Mouse (Mus musculus) lung, embryonic 16.5 days (tissue): ENCODE results near the gene Gsta3. TPM values are rescaled to one million over a fixed set of nuclear protein-coding genes. Genes with fewer than 3 reads are reported as not detected.
"Not testable (repeated sequence)": the region's sequence is repeated elsewhere in the genome, so short reads cannot be mapped to it uniquely, and the experiment has no call there.

ENCODE experiments used
- ATAC-seq: fragments of 200-750 bp; cut with Nextera tagmentation; 2 replicates; pipeline ENCODE4 v1.8.0; 2017; ENCODE audit warnings: low read depth, mild to moderate bottlenecking, moderate library complexity
- H3K27ac ChIP-seq: fragments of 300-500 bp; sonication (generic); 2 replicates; pipeline ENCODE4 v1.5.1; 2014; ENCODE audit warnings: mild to moderate bottlenecking, control low read depth, low read length
- H3K27me3 ChIP-seq: fragments of 300-500 bp; sonication (generic); 2 replicates; pipeline ENCODE4 v1.6.1; 2014; ENCODE audit warnings: low read depth, low read length, mixed read lengths; ENCODE audit not compliant: control insufficient read depth, insufficient read depth
- H3K36me3 ChIP-seq: fragments of 300-500 bp; sonication (generic); 2 replicates; pipeline ENCODE4 v1.6.1; 2014; ENCODE audit warnings: low read length; ENCODE audit not compliant: control insufficient read depth, insufficient read depth
- H3K4me1 ChIP-seq: fragments of 300-500 bp; sonication (generic); replicated peaks from 2 replicates; pipeline ENCODE4 v1.6.1; 2014; ENCODE audit warnings: low read length, mixed read lengths; ENCODE audit not compliant: control insufficient read depth, insufficient read depth
- H3K4me2 ChIP-seq: fragments of 300-500 bp; sonication (generic); 2 replicates; pipeline ENCODE4 v1.6.1; 2014; ENCODE audit warnings: low read depth, low read length, control low read depth
- H3K4me3 ChIP-seq: fragments of 300-500 bp; sonication (generic); 2 replicates; pipeline ENCODE4 v1.5.1; 2014; ENCODE audit warnings: mild to moderate bottlenecking, low read length, control low read depth
- H3K9ac ChIP-seq: fragments of 300-500 bp; sonication (generic); 2 replicates; pipeline ENCODE4 v1.6.1; 2014; ENCODE audit warnings: low read length, control low read depth
- H3K9me3 ChIP-seq: fragments of 300-500 bp; sonication (generic); 2 replicates; pipeline ENCODE4 v1.6.1; 2016; ENCODE audit warnings: low read length; ENCODE audit not compliant: control insufficient read depth
- WGBS: fragments of 180-500 bp; shearing (Covaris S2); extraction: QIAGEN DNeasy Blood & Tissue Kit; methylation state at CpG from one replicate; pipeline ENCODE4 v1.1.7; 2014; 5-methylcytosine and 5-hydroxymethylcytosine counted together
- polyA plus RNA-seq: library from polyadenylated mRNA; unstranded; fragments of >200 nt; fragmentation: Nextera tagmentation; extraction: Ambion mirVana; gene quantifications from 2 replicates; pipeline ENCODE4 v1.2.1, GENCODE M21; 2015

Gene Gsta3
- polyA plus RNA-seq, 1 experiment from 2014 or later = 2.5 TPM

DNA sequence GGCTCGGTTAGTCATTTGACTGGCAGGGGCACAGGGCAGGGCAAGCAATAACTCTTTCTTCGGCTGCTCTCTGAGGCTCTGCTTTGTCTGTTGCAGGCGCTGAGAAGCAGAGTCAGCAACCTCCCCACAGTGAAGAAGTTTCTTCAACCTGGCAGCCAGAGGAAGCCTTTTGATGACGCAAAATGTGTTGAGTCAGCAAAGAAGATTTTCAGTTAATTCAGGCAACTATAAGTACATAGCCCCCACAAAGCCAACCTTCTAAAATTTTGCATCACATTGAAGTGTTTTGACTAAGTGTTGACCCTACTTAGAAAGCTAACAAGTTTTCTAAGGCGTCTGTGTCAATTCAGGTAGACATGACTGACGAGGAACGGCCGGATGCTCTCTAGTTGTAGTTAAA lies 24.4 kb downstream of the Gsta3 start:
- H3K9me3 ChIP-seq = no peaks in the 10 kb centered on the region
- no peak for ATAC-seq
- no peak overlapping the region for H3K4me2 ChIP-seq
- H3K27ac ChIP-seq = no peak overlapping the region
- H3K4me3 ChIP-seq = no peak overlapping the region
- no peaks in the 10 kb centered on the region for H3K36me3 ChIP-seq
- H3K4me1 ChIP-seq = no peaks in the 10 kb centered on the region
- WGBS = 71% methylated on average over 8 of the region's 8 CpGs
- H3K27me3 ChIP-seq = no peaks in the 10 kb centered on the region
- H3K9ac ChIP-seq = no peak overlapping the region

DNA sequence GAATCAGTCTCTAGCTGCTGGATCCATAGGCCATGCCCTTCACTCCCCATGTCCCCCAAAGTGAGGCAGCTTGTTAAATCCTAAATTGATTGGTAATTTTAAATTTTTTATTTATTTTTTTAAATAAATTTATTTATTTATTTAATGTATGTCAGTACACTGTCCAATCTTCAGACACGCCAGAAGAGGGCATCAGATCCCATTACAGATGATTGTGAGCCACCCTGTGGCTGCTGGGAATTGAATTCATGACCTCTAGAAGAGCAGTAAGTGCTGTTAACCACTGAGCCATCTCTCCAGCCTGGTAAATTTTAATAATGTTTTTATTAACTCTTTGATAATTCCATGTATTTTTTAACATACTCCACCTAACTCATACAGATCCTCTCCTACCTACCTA lies 26.4 kb downstream of the Gsta3 start:
- Histone ChIP-seq H3K9ac (no peak overlapping the region), H3K27me3 (no peaks in the 10 kb centered on the region), H3K36me3 (no peaks in the 10 kb centered on the region), H3K4me1 (no peaks in the 10 kb centered on the region; the same call in 1 of the 2 replicates), H3K4me3 (no peak overlapping the region), H3K9me3 (no peaks in the 10 kb centered on the region), H3K4me2 (no peak overlapping the region), H3K27ac (no peak overlapping the region)
- 58% methylated on average over 1 of the region's 1 CpGs for WGBS
- ATAC-seq = no peak

DNA sequence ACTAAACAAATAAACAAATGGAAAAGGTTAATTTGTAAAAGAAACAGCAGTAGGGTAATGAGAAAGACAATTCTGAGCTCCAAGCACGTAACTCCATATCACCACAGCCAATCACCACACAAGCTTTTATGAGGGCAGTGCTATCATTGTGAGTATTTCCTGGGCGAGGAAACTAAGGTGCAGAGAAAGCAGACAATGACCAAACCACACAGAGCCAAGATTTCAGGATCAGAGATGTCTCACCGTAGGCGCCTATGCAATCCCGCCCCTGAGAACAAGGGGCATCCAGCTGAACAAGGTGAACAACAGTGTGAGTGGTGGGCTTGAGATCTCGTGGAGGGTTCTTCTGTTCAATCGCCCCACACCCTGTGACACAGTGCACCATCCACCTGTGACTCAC lies 27.1 kb downstream of the Gsta3 start:
- not testable (repeated sequence) for H3K4me2 ChIP-seq, H3K36me3 ChIP-seq, H3K4me1 ChIP-seq, H3K9ac ChIP-seq, H3K4me3 ChIP-seq, ATAC-seq, H3K9me3 ChIP-seq, H3K27me3 ChIP-seq, H3K27ac ChIP-seq
- WGBS = 82% methylated on average over 6 of the region's 7 CpGs

DNA sequence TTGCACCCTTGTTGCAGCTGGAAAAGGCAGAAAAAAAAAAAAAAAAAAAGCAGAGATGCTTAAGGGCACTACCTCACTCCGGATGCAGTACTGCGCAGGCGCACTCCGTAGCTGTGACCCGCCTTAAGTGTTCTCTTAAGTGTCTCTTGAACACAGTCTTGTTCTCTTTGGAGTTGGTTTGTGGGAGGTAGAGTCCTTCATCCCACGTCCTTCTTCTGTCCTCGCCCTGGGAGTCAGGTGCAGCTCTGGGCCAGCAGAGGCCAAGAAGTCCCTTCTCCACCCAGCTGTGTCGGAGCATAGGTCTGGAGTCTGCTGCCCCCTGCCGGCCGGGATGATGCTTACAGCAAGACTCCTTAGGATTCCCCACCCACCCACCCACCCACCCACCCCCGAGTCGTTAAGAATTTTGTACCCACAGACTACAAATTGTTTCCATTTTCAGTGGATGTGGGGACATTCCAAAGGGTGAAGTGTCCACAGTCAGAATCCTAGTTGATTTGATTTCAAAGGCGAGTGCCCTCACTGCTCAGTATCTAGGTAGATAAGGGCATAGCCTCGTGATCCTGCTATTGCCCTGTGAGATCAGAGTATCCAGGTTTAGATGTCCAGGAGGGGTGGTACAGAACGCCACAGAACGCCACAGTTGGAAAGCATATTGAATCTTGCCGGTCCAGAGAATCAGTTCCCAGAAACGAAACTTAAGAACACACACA lies 31.1 kb downstream of the Gsta3 start:
- peak overlapping the region; percentile 48 for H3K4me3 ChIP-seq
- peak overlapping the region; percentile 50 for H3K9ac ChIP-seq
- 17% methylated on average over 18 of the region's 18 CpGs for WGBS
- ATAC-seq = peak; percentile 94
- H3K27me3 ChIP-seq = no peaks in the 10 kb centered on the region
- H3K4me1 ChIP-seq = no peaks in the 10 kb centered on the region; the same call in 1 of the 2 replicates
- peak overlapping the region; percentile 39 for H3K27ac ChIP-seq
- no peaks in the 10 kb centered on the region for H3K9me3 ChIP-seq
- H3K36me3 ChIP-seq = no peaks in the 10 kb centered on the region
- peak overlapping the region; percentile 71 for H3K4me2 ChIP-seq

DNA sequence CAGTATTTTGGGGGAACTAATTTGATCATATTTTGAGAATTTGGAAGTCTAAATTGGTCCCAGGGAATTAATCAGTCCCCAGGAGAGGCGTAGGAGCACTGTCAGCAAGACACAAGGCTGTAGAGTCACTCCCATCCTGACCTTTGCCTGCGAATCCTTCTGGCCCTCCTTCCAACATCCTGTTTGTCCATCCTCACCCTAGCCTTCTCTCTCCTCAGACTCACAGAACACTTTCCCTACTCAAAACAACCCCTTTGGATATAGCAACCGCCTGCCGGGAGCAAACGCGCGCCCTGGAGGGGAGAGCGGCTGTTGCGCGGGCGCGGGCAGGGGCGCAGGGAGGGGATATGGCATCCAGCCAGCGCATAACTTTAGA lies 31.7 kb downstream of the Gsta3 start:
- 12% methylated on average over 14 of the region's 14 CpGs for WGBS
- Histone ChIP-seq H3K27ac (peak overlapping the region; percentile 39), H3K27me3 (no peaks in the 10 kb centered on the region), H3K4me3 (peak overlapping the region; percentile 48), H3K9ac (peak overlapping the region; percentile 50), H3K9me3 (no peaks in the 10 kb centered on the region), H3K36me3 (no peaks in the 10 kb centered on the region), H3K4me2 (peak overlapping the region; percentile 71), H3K4me1 (no peaks in the 10 kb centered on the region; the same call in 1 of the 2 replicates)
- ATAC-seq = peak; percentile 46

DNA sequence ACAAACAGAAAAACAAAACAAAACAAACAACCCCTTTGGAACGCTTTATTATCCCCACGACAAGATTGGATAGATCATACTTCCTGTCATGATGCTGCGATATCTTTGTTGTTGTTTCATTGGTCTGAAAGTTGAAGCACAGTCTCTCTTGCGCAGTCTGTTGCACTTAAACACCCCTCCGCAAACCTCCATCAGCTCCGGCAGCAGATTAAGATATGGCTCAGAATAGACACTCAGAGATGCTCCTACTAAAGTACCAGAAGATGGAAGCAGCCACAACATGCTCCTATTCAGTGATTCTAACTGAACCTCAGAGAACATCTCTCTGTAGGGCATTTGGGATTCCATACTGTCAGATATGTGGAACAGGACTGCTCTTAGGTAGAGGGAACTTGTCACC lies 32.7 kb downstream of the Gsta3 start:
- no peaks in the 10 kb centered on the region for H3K27me3 ChIP-seq
- H3K9me3 ChIP-seq = no peaks in the 10 kb centered on the region
- no peaks in the 10 kb centered on the region for H3K36me3 ChIP-seq
- no peak overlapping the region for H3K9ac ChIP-seq
- ATAC-seq = no peak
- H3K4me2 ChIP-seq = no peak overlapping the region
- no peaks in the 10 kb centered on the region; the same call in 1 of the 2 replicates for H3K4me1 ChIP-seq
- H3K4me3 ChIP-seq = no peak overlapping the region
- H3K27ac ChIP-seq = no peak overlapping the region
- 86% methylated on average over 6 of the region's 6 CpGs for WGBS

DNA sequence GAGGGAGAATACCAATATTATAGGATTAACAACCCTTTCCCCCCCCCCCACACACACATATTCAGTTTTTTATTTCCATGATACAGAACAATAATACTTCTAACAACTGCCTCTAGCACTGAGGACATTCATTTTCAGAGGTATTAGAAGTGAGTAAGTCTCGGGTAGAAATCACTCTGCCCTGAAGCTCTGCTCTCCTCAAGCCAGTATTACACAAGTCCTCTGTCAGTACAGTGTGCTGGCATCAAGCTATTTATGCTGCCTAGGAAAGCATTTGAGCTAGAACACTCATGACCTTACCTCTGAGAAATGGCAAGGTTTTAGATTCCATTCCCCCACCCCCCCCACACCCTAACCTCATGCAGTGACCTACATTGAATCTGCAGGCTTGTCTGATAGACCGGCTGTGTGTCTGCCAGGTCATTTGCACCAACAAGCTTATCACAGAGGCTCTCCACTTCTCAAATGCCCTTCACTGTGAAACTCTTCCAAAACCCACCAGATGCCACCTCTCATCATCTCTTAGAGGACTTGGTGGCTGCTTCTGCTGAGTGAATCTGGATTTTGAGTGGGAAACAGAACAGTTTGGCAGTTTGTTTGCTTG lies 34.1 kb downstream of the Gsta3 start:
- ATAC-seq = no peak
- 59% methylated on average over 2 of the region's 2 CpGs for WGBS
- no peak overlapping the region for H3K9ac ChIP-seq
- no peak overlapping the region for H3K4me2 ChIP-seq
- H3K4me1 ChIP-seq = no peaks in the 10 kb centered on the region; the same call in 1 of the 2 replicates
- H3K27ac ChIP-seq = no peak overlapping the region
- no peaks in the 10 kb centered on the region for H3K36me3 ChIP-seq
- no peaks in the 10 kb centered on the region for H3K9me3 ChIP-seq
- H3K4me3 ChIP-seq = no peak overlapping the region
- no peaks in the 10 kb centered on the region for H3K27me3 ChIP-seq

DNA sequence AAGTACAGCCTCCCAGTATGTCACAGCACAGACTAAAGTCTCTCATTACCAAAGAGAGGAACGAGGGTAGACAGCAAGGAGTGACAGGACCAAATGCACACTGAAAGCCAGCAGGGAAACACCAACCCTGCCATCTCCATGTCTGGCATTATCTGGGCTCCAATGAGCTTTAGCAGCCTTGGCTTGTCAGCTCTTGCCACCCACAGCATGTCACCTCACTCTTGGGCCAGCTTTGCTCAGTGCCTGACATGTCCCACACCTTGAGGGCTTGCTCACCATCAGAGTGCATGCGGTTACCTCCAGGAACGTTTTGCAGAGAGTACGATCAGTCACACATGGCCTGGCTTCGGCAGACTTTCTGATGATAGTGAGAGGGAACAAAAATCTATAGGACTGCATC lies 35.0 kb downstream of the Gsta3 start:
- not testable (repeated sequence) for H3K9ac ChIP-seq, H3K36me3 ChIP-seq, H3K4me2 ChIP-seq, H3K4me1 ChIP-seq, ATAC-seq, H3K27me3 ChIP-seq, H3K4me3 ChIP-seq, H3K9me3 ChIP-seq, H3K27ac ChIP-seq
- 80% methylated on average over 5 of the region's 5 CpGs for WGBS

DNA sequence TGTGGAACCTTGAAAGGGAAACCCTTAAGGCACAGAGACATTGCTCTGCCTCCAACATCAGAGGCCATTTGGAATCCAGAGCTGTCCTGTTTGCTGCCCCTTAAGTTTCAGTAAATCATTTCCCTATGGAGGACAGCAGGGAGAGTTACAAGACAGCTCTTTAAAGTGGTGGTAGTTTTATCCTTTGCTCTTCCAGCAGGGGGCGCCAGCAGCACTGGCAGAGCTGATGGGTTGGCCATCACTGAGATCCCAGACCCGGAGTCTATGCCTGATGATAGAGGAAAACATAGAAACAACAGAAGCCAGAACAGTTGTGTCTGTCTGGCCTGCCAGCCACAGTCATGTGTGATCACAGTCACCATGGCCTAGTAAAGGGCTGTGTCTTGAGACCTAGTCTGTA lies 35.8 kb downstream of the Gsta3 start:
- WGBS = 47% methylated on average over 1 of the region's 2 CpGs
- not testable (repeated sequence) for ATAC-seq, H3K4me3 ChIP-seq, H3K36me3 ChIP-seq, H3K27ac ChIP-seq, H3K9me3 ChIP-seq, H3K9ac ChIP-seq, H3K4me1 ChIP-seq, H3K4me2 ChIP-seq, H3K27me3 ChIP-seq
